6 mouse cellular contexts compared by ENCODE assay signal in the genomic region with DNA sequence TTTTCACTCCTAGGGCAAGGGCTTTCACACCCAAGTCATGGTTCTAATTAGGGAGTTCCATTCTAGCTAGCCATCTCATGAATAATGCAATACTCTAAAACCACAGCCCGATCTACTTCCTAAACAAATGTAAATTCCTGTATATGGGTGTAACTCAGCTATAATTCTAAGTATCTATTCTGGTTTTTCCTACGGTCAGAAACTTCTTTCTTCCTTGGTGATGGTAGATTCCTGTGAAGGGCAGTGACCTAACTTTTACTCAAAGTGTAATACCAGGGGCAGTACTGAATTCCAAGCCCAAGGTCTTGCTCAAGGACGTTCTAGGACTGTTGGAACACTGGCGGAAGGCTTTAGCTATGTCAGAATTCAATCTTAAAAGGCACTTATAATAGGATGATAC. TPM values are rescaled to one million over a fixed set of nuclear protein-coding genes. Genes with fewer than 3 reads are reported as not detected.
DNase-seq lines count a peak whose midpoint lies in the region.
"Had no signal": no experiment of that assay in that cellular context is flagged by ENCODE, and none has a peak within 500 bp of the region (broad histone marks: within the 10 kb centered on the region; RNA-seq: fewer than 3 reads in every experiment).

No protein-coding gene starts in this region.

- DNase-seq in ES-CJ7 (ENCODE audit: low read depth, low spot score) (peak; percentile 38), R1 (ENCODE audit: low read depth, low spot score) (peak; percentile 73), ZHBTc4 (ENCODE audit: low read depth, low spot score) (peak; percentile 51)
- DNase-seq in adrenal gland, adult (ENCODE audit: inconsistent age in 2 of 2, low spot score in 1 of 2): peak; percentile 25 to 62
- peak; percentile 29 for DNase-seq in adrenal gland, adult 2 months

RNA-seq across cellular contexts. Expression of gene Asns, which starts 51.2 kb away (rescaled TPM):
- 10 to 100 TPM; 51.1 to 80.3 TPM for total RNA-seq in adrenal gland, adult 2 months (2021)
- 12.3 and 16.8 TPM in 2 replicates for polyA plus RNA-seq in adrenal gland, adult 2 months (2012; rRNA removed)
- total RNA-seq: CH12.LX had no signal

Comparison
In these comparisons a context has a peak if more than half of its experiments do, and no peak if none do; other contexts are left out.
1. Peak in every context shown above with its lines: DNase-seq.